In genomic region chr2:25526510-25527302, GRCm38 (mm10) we compare ENCODE assay signal across 25 mouse cellular contexts. TPM values are rescaled to one million over a fixed set of nuclear protein-coding genes. Genes with fewer than 3 reads are reported as not detected.
"Had no signal": no experiment of that assay in that cellular context is flagged by ENCODE, and none has a peak within 500 bp of the region (broad histone marks: within the 10 kb centered on the region; RNA-seq: fewer than 3 reads in every experiment).

No protein-coding gene starts in this region.

- DNase-seq: liver, postnatal 0 days; lung, adult 2 months; lung, postnatal 14 days; lung, postnatal 36 days; right cerebral cortex, postnatal 14 days; spleen, adult 18-20 months; thymus, adult 2 months; thymus, postnatal 25 days; thymus, postnatal 4 days had no signal

RNA-seq across cellular contexts. Expression of gene C8g, which starts 25.2 kb away (rescaled TPM):
- total RNA-seq: monocyte, adult 5-6 weeks; neutrophil, adult 5-6 weeks had no signal

RNA-seq across cellular contexts. Expression of gene Lcn12, which starts 33.0 kb away (rescaled TPM):
- total RNA-seq: midbrain, postnatal 0 days; monocyte, adult 5-6 weeks; neutrophil, adult 5-6 weeks had no signal
- polyA plus RNA-seq: liver, postnatal 0 days; lung, adult 2 months; lung, embryonic 15.5 days; lung, postnatal 0 days; macrophage; midbrain, embryonic 11.5 days; midbrain, embryonic 13.5 days; midbrain, embryonic 15.5 days; midbrain, postnatal 0 days; neural tube, embryonic 12.5 days; neural tube, embryonic 14.5 days; small intestine, adult 2 months; stomach, embryonic 15.5 days; stomach, postnatal 0 days; testis, adult 2 months; thymus, adult 2 months; urinary bladder, adult 2 months had no signal
